Mouse (Mus musculus): ENCODE measurements around the gene Hmbs. TPM values are rescaled to one million over a fixed set of nuclear protein-coding genes. Genes with fewer than 3 reads are reported as not detected.
"Not testable (repeated sequence)": the region's sequence is repeated elsewhere in the genome, so short reads cannot be mapped to it uniquely, and the experiment has no call there.

Hmbs gene
- polyA plus RNA-seq, 1 experiment from 2014 or later: 91.6 TPM

DNA sequence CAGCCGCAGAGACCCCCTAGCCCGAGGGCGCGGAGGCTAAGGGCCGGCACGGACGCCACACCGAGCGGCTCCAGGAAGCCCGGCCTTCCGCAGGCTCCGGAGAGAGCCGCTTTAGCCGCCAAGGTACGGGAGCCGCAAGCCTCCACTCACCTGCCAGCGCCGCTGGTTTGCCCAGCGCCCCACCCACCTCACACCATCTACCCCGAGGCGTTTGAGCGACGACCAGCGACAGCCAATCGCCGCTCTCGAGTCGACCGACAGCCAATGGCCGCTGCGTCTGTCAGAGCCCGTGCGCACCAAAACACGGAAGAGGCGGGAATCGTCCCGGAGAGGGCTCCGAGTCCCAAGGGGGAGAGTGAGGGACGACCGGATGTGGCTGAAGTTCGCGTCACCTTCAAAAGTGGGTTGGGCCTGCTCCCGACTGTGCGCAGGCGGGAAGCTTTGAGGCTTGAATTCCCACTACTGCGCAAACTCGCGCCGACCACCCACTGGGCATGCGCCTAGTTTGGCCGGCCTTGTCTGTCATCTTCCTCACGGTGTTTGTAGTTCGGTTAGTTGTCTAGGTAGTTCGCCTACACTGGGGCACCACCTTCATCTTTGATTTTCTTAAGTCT, 38.5 kb downstream of the Hmbs start, which contains the start of gene Hinfp:
Hinfp (minus strand) TSS at position 206 of the 614 bp plus-strand sequence.
- H3K4me3 ChIP-seq: peak within 1 kb of the TSS; percentile 98
- H3K9me3 ChIP-seq (replicated peaks): no peaks in the 10 kb centered on the region
- peak within 1 kb of the TSS; percentile 95 for H3K9ac ChIP-seq
- peak within 1 kb of the TSS; percentile 87 for H3K4me2 ChIP-seq
- ATAC-seq: peak; percentile 100
- no peaks in the 10 kb centered on the region for H3K27me3 ChIP-seq
- H3K27ac ChIP-seq: peak within 1 kb of the TSS; percentile 74
- H3K36me3 ChIP-seq (ENCODE audit: poor library complexity, severe bottlenecking): peaks cover 27% of the 10 kb centered on the region
- peaks cover 15% of the 10 kb centered on the region for H3K4me1 ChIP-seq
- WGBS: under 1% methylated on average over 54 of the region's 54 CpGs

DNA sequence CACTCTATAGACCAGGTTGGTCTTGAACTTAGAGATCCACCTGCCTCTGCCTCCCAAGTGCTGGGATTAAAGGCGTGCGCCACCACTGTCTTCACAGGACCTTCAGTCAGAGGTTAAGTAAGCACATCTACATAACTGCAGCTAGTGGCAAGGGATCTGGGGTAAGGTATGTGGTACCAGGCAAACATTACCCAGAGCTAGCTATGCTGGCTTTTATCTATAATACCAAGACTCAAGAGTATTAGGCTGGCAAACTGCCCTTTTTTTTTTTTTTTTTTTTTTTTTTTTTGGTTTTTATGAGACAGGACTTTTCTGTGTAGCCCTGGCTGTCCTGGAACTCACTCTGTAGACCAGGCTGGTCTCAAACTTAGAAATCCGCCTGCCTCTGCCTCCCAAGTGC, 44.0 kb downstream of the Hmbs start:
- H3K36me3 ChIP-seq (ENCODE audit: poor library complexity, severe bottlenecking): peaks cover 77% of the 10 kb centered on the region
- H3K27me3 ChIP-seq: not testable (repeated sequence)

DNA sequence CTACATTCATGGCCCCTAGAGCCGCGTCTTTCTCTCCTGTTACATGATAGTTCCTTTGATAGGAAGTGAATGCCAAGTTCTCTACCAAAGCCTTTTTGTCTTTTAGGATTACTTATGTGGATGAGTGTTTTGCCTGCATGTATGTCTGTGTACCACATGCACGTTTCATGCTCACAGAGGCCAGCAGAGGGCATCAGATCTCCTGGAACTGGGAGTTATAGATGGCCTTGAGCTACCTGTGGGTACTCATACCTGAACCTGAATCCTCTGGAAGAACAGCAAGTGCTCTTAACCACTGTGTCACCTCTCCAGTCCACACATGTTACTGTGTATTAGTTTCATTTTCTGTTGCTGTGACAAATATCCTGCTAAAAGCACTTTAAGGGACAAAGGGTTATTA, 51.5 kb downstream of the Hmbs start:
- no peak for ATAC-seq
- Histone ChIP-seq H3K27ac (no peak overlapping the region), H3K4me2 (no peak overlapping the region), H3K9me3 (replicated peaks) (no peaks in the 10 kb centered on the region), H3K4me3 (no peak overlapping the region), H3K27me3 (no peaks in the 10 kb centered on the region), H3K4me1 (peaks cover 12% of the 10 kb centered on the region), H3K36me3 (ENCODE audit: poor library complexity, severe bottlenecking) (peaks cover 70% of the 10 kb centered on the region), H3K9ac (no peak overlapping the region)
- WGBS: 67% methylated on average over 3 of the region's 3 CpGs

More for the DNA sequence above, 44.0 kb downstream of the Hmbs start:
- peaks cover 14% of the 10 kb centered on the region for H3K4me1 ChIP-seq
- ATAC-seq; H3K9ac ChIP-seq; H3K4me3 ChIP-seq; H3K4me2 ChIP-seq; H3K9me3 ChIP-seq (replicated peaks); H3K27ac ChIP-seq: not testable (repeated sequence)
- WGBS: 95% methylated on average over 3 of the region's 3 CpGs

DNA sequence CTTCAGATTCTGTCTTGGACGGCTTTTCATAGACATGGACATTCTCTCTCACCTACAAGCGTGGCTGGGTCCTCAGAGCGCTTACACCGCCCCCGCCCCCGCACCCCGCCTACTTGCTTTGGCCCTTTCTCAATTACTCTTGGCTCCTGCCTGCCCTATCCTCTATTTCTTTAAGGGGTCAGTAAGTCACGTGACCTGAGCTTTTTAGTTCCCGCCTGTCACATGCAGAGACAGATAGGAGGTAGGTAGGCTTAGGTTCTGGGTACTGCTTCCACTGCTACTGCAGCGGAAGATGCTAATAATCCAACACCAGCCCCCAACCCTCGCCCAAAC, 55.1 kb downstream of the Hmbs start:
- Histone ChIP-seq H3K9me3 (replicated peaks) (no peaks in the 10 kb centered on the region), H3K4me3 (peak overlapping the region; percentile 76), H3K27ac (no peak overlapping the region), H3K9ac (peak overlapping the region; percentile 85), H3K4me1 (peaks cover 28% of the 10 kb centered on the region), H3K27me3 (no peaks in the 10 kb centered on the region), H3K4me2 (peak overlapping the region; percentile 92), H3K36me3 (ENCODE audit: poor library complexity, severe bottlenecking) (peaks cover 41% of the 10 kb centered on the region)
- WGBS: 5% methylated on average over 11 of the region's 11 CpGs
- no peak for ATAC-seq

DNA sequence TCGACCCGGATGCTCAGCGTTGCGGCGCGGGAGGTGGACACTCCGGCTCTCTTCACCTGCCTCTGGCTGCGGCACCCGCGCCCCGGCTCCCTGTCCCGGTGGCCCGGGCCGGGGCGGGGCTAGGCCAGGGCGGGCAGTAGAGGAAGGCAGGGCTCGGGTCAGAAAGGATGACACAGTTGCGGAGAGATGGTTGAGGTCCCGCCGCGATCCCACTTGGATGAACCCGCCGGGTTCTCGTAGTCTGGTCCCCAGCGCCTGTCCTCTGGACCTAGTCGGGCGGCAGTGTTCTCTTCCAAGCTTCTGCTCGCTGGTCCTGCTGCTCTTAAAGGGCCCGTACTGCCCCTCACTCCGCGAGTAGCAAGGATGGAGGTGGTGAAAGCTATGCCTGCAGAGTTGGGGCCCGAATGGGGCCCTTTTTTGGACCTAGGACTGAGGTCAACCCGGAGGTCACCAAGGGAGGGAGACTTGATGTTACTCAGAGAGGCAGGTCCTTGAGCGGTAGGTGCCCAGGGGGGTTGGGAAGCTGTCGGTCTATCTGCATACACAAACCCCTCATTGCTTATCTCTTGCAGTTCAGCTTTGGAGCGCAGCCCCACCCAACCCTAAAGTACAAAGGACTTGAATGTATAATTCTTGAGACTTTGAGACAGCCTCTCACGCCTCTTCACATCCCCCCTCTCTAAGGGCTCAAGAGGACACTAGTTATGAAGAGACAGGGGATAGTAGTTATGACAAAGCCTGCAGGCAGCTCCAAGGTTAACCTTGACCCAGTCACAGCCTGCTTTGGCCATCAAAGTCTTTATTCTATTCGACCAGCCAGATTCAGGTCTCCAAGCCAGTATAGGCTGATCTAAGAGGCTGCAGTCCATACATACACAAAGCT, 55.7 kb downstream of the Hmbs start, which contains the start of gene Abcg4:
Abcg4 (minus strand) TSS at position 540 of the 883 bp plus-strand sequence.
- Histone ChIP-seq H3K4me3 (peak within 1 kb of the TSS; percentile 76), H3K9ac (peak within 1 kb of the TSS; percentile 85), H3K27me3 (no peaks in the 10 kb centered on the region), H3K36me3 (ENCODE audit: poor library complexity, severe bottlenecking) (peaks cover 39% of the 10 kb centered on the region), H3K4me1 (peaks cover 28% of the 10 kb centered on the region), H3K4me2 (peak within 1 kb of the TSS; percentile 92), H3K27ac (peak within 1 kb of the TSS; percentile 14), H3K9me3 (replicated peaks) (no peaks in the 10 kb centered on the region)
- under 1% methylated on average over 38 of the region's 38 CpGs for WGBS
- peak; percentile 62 for ATAC-seq

DNA sequence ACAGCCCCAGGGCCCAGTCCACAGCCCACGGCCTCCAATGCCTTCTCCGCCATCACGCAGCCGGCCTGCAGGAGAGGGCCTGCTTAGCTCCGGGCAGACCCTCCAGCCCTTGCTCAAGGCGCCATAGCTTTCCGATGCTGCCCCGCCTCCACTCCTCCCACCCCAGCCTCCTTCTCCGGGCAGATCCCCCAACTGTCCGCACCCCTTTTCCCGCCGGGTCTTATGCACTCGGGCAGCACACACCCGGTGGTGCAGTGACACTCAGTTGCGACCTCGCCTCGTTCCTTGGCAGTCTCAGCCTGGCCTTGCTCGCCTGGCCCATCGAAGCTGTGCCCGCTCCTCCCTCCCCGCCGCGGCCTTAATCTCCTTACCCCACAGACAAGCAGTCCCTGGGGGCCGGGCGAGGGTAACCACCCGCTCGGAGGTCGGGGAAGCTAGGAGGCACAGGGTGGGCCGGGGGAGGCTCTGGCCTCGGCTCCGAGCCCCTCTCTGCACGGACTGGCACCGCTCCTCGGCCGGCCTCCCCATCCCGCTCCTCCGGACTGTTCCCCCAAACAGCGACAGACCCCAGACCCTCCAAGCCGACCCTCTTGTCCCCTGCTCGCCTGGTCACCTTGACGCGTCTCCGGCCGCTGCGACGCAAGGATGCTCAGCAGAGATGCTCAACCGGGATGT, 56.5 kb downstream of the Hmbs start:
- peaks cover 28% of the 10 kb centered on the region for H3K4me1 ChIP-seq
- WGBS: under 1% methylated on average over 43 of the region's 47 CpGs
- peaks cover 34% of the 10 kb centered on the region for H3K36me3 ChIP-seq (ENCODE audit: poor library complexity, severe bottlenecking)
- H3K27me3 ChIP-seq: no peaks in the 10 kb centered on the region
- H3K4me2 ChIP-seq: peak overlapping the region; percentile 92
- peak overlapping the region; percentile 14 for H3K27ac ChIP-seq
- H3K9me3 ChIP-seq (replicated peaks): no peaks in the 10 kb centered on the region
- peak overlapping the region; percentile 76 for H3K4me3 ChIP-seq
- peak overlapping the region; percentile 85 for H3K9ac ChIP-seq
- peak; percentile 67 for ATAC-seq

DNA sequence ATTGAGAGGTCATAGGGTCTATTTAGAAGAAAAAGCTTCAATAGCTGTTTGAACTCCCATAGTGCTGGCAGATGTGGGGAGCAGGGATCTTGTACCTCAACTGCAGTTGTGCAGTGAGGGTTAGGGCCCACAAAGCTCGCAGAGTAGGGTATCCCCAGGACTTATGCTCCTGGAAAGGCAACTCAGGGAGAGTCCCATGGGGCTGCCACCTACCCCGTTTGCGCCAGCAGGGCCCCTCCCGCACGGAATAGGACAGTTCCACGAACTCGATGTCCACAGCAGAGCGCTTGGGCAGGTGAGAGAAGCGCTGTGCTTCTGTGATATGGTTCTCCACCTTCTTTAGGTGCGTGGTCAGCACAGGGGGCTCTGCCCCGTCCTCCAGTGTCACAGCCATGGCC, 57.0 kb downstream of the Hmbs start:
- peak overlapping the region; percentile 76 for H3K4me3 ChIP-seq
- peak overlapping the region; percentile 92 for H3K4me2 ChIP-seq
- no peaks in the 10 kb centered on the region for H3K9me3 ChIP-seq (replicated peaks)
- WGBS: 4% methylated on average over 11 of the region's 11 CpGs
- ATAC-seq: peak; percentile 36; the same call in 1 of the 2 replicates
- H3K9ac ChIP-seq: peak overlapping the region; percentile 85
- peak overlapping the region; percentile 14; the same call in 1 of the 2 replicates for H3K27ac ChIP-seq
- peaks cover 28% of the 10 kb centered on the region for H3K4me1 ChIP-seq
- no peaks in the 10 kb centered on the region for H3K27me3 ChIP-seq
- H3K36me3 ChIP-seq (ENCODE audit: poor library complexity, severe bottlenecking): peaks cover 30% of the 10 kb centered on the region

Small RNA genes lying within 50 kb of the gene (microRNA-seq; reads per million reads assigned to microRNA genes)
- gene Gm44335: not detected

Other genes starting within 250 kb of the Hmbs start
- 0.06 and 0.23 TPM in 2 replicates for gene Mfrp, start 242.5 kb downstream of the Hmbs start, polyA plus RNA-seq (2015; fragmentation: Nextera tagmentation; extraction: Ambion mirVana)
- 1.0 and 1.2 TPM in 2 replicates for gene C1qtnf5, start 237.0 kb downstream of the Hmbs start, polyA plus RNA-seq (2015; fragmentation: Nextera tagmentation; extraction: Ambion mirVana)
- 0.19 TPM in 1 of 2 replicates, not detected in the other for gene Gm49380, start 230.7 kb downstream of the Hmbs start, polyA plus RNA-seq (2015; fragmentation: Nextera tagmentation; extraction: Ambion mirVana)
- 45.7 and 50.1 TPM in 2 replicates for gene Rnf26, start 230.7 kb downstream of the Hmbs start, polyA plus RNA-seq (2015; fragmentation: Nextera tagmentation; extraction: Ambion mirVana)
- gene Mcam, start 209.8 kb downstream of the Hmbs start, polyA plus RNA-seq (2015; fragmentation: Nextera tagmentation; extraction: Ambion mirVana): 15.6 and 16.7 TPM in 2 replicates
- gene Cbl, start 110.2 kb downstream of the Hmbs start, polyA plus RNA-seq (2015; fragmentation: Nextera tagmentation; extraction: Ambion mirVana): 25.2 and 26.4 TPM in 2 replicates
- not detected in 2 replicates for gene Ccdc153, start 103.6 kb downstream of the Hmbs start, polyA plus RNA-seq (2015; fragmentation: Nextera tagmentation; extraction: Ambion mirVana)
- 0.39 and 0.40 TPM in 2 replicates for gene Pdzd3, start 92.8 kb downstream of the Hmbs start, polyA plus RNA-seq (2015; fragmentation: Nextera tagmentation; extraction: Ambion mirVana)
- 4.4 and 4.5 TPM in 2 replicates for gene Nlrx1, start 75.6 kb downstream of the Hmbs start, polyA plus RNA-seq (2015; fragmentation: Nextera tagmentation; extraction: Ambion mirVana)
- gene Abcg4, start 55.6 kb downstream of the Hmbs start, polyA plus RNA-seq (2015; fragmentation: Nextera tagmentation; extraction: Ambion mirVana): 9.2 and 10.9 TPM in 2 replicates
- gene Hinfp, start 38.6 kb downstream of the Hmbs start, polyA plus RNA-seq (2015; fragmentation: Nextera tagmentation; extraction: Ambion mirVana): 30.5 and 38.4 TPM in 2 replicates
- gene C2cd2l, start 23.9 kb downstream of the Hmbs start, polyA plus RNA-seq (2015; fragmentation: Nextera tagmentation; extraction: Ambion mirVana): 14.0 and 19.6 TPM in 2 replicates
- gene Dpagt1, start 18.2 kb downstream of the Hmbs start, polyA plus RNA-seq (2015; fragmentation: Nextera tagmentation; extraction: Ambion mirVana): 36.8 and 40.1 TPM in 2 replicates
- 393 TPM in 2 replicates for gene H2afx, start 9.5 kb downstream of the Hmbs start, polyA plus RNA-seq (2015; fragmentation: Nextera tagmentation; extraction: Ambion mirVana)
- gene Vps11, start 17.4 kb upstream of the Hmbs start, polyA plus RNA-seq (2015; fragmentation: Nextera tagmentation; extraction: Ambion mirVana): 34.9 and 37.9 TPM in 2 replicates
- gene Hyou1, start 35.3 kb upstream of the Hmbs start, polyA plus RNA-seq (2015; fragmentation: Nextera tagmentation; extraction: Ambion mirVana): 22.4 and 26.5 TPM in 2 replicates
- 23.3 and 29.6 TPM in 2 replicates for gene Slc37a4, start 52.6 kb upstream of the Hmbs start, polyA plus RNA-seq (2015; fragmentation: Nextera tagmentation; extraction: Ambion mirVana)
- 1,416 and 1,661 TPM in 2 replicates for gene Rps25, start 62.9 kb upstream of the Hmbs start, polyA plus RNA-seq (2015; fragmentation: Nextera tagmentation; extraction: Ambion mirVana)
- gene Trappc4, start 63.4 kb upstream of the Hmbs start, polyA plus RNA-seq (2015; fragmentation: Nextera tagmentation; extraction: Ambion mirVana): 311 and 314 TPM in 2 replicates
- 29.1 and 30.3 TPM in 2 replicates for gene Ccdc84, start 74.3 kb upstream of the Hmbs start, polyA plus RNA-seq (2015; fragmentation: Nextera tagmentation; extraction: Ambion mirVana)
- not detected in 2 replicates for gene Foxr1, start 96.9 kb upstream of the Hmbs start, polyA plus RNA-seq (2015; fragmentation: Nextera tagmentation; extraction: Ambion mirVana)
- not detected in 2 replicates for gene Upk2, start 110.7 kb upstream of the Hmbs start, polyA plus RNA-seq (2015; fragmentation: Nextera tagmentation; extraction: Ambion mirVana)
- 8.6 and 9.1 TPM in 2 replicates for gene Bcl9l, start 138.6 kb upstream of the Hmbs start, polyA plus RNA-seq (2015; fragmentation: Nextera tagmentation; extraction: Ambion mirVana)
- not detected in 2 replicates for gene Cxcr5, start 217.6 kb upstream of the Hmbs start, polyA plus RNA-seq (2015; fragmentation: Nextera tagmentation; extraction: Ambion mirVana)